Mouse (Mus musculus) C2C12 (cell line): ENCODE data around the gene Pdlim3.

Source experiments
- CTCF ChIP-seq: IDR thresholded peaks from one replicate; pipeline ENCODE4 v1.5.1; 2011; ENCODE audit not compliant: control insufficient read depth, insufficient read depth, insufficient read length
- MAX ChIP-seq: IDR thresholded peaks from one replicate; pipeline ENCODE4 v1.6.1; 2011; ENCODE audit warnings: mild to moderate bottlenecking, control low read depth
- MYOD1 ChIP-seq: IDR thresholded peaks from one replicate; pipeline ENCODE4 v1.6.1; 2011; ENCODE audit warnings: low read depth; ENCODE audit not compliant: control insufficient read depth, insufficient read length
- MYOG ChIP-seq: IDR thresholded peaks from one replicate; pipeline ENCODE4 v1.6.1; 2011; ENCODE audit not compliant: control insufficient read depth, insufficient read length; ENCODE audit errors: extremely low read depth
- USF1 ChIP-seq: IDR thresholded peaks from one replicate; pipeline ENCODE4 v1.6.1; 2011; ENCODE audit warnings: low read depth, mild to moderate bottlenecking, control low read depth, moderate library complexity

GRCm38 (mm10) chr8:45876397-45876796, 8.9 kb upstream of the Pdlim3 start:
- TF ChIP-seq CTCF (no peak), USF1 (no peak), MAX (no peak), MYOD1 (no peak), MYOG (no peak)
